Mouse (Mus musculus): ENCODE measurements around the gene Rps6ka1.

- TF ChIP-seq POLR2A (IDR thresholded peaks at IDR 0.05; ENCODE audit: borderline replicate concordance, insufficient read depth, low read length), result no peak
- 0 out of 2 replicates have a peak, but pooled peaks have one; percentile 13 for TF ChIP-seq CTCF (IDR thresholded peaks at IDR 0.05; ENCODE audit: borderline replicate concordance, insufficient read depth, low read depth, low read length)
These were observed 73.4 kb downstream of the Rps6ka1 start for GRCm38 (mm10) chr4:133813992-133814803.

Measured in cerebellum, adult 2 months (tissue).